Mouse (Mus musculus) heart, adult 8-10 months (tissue): ENCODE measurements at regions not wholly inside any gene's neighbourhood (a gene's known extent, or its start where the extent isn't known, plus 50 kb on each side); places are given as distances from the start of the nearest gene placed in this dataset.
A peak's percentile ranks its signal among the peaks of the same experiment; 100 is the strongest.
"Not testable (repeated sequence)": the region's sequence is repeated elsewhere in the genome, so short reads cannot be mapped to it uniquely, and the experiment has no call there.

Experiments used
- DNase-seq: peaks from one replicate; pipeline ENCODE4 v3.0.0; 2022; ENCODE audit warnings: low spot score

- DNase-seq: no peak
Measured at GRCm38 (mm10) chr17:94866630-94867029, 116.8 kb upstream of the Mettl4 start.

- DNase-seq: peak; percentile 72
Measured at GRCm38 (mm10) chr17:94864531-94865318, 114.9 kb upstream of the Mettl4 start.

- not testable (repeated sequence) for DNase-seq
Measured at GRCm38 (mm10) chr17:94854698-94855097, 104.9 kb upstream of the Mettl4 start.

GRCm38 (mm10) chr17:94834446-94835117, 84.8 kb upstream of the Mettl4 start:
- peak; percentile 87 for DNase-seq

GRCm38 (mm10) chr17:94834067-94834445, 84.2 kb upstream of the Mettl4 start:
- not testable (repeated sequence) for DNase-seq

- DNase-seq: not testable (repeated sequence)
Measured at GRCm38 (mm10) chr17:94826415-94826814, 76.6 kb upstream of the Mettl4 start.

GRCm38 (mm10) chr17:94808758-94809157, 58.9 kb upstream of the Mettl4 start:
- DNase-seq: no peak
